Mouse (Mus musculus) retina, postnatal 7 days (tissue): ENCODE measurements around the gene Aar2.

Experiments
- DNase-seq: peaks from one replicate; pipeline ENCODE4 v3.0.0-alpha.2; 2012; ENCODE audit warnings: low read depth, low spot score

Gene Aar2

GRCm38 (mm10) chr2:156566512-156566911 lies 19.1 kb downstream of the Aar2 start:
- no peak for DNase-seq

GRCm38 (mm10) chr2:156568647-156569046 lies 21.3 kb downstream of the Aar2 start:
- no peak for DNase-seq

GRCm38 (mm10) chr2:156569261-156569660 lies 21.9 kb downstream of the Aar2 start:
- no peak for DNase-seq

GRCm38 (mm10) chr2:156571521-156571920 lies 24.1 kb downstream of the Aar2 start:
- no peak for DNase-seq

GRCm38 (mm10) chr2:156576850-156577587 lies 29.6 kb downstream of the Aar2 start:
- DNase-seq, result no peak

GRCm38 (mm10) chr2:156580507-156580906 lies 33.1 kb downstream of the Aar2 start:
- no peak for DNase-seq

- no peak for DNase-seq
Measured at GRCm38 (mm10) chr2:156581244-156581643, 33.9 kb downstream of the Aar2 start.

- DNase-seq, result no peak
Measured at GRCm38 (mm10) chr2:156582887-156583286, 35.5 kb downstream of the Aar2 start.

DNA sequence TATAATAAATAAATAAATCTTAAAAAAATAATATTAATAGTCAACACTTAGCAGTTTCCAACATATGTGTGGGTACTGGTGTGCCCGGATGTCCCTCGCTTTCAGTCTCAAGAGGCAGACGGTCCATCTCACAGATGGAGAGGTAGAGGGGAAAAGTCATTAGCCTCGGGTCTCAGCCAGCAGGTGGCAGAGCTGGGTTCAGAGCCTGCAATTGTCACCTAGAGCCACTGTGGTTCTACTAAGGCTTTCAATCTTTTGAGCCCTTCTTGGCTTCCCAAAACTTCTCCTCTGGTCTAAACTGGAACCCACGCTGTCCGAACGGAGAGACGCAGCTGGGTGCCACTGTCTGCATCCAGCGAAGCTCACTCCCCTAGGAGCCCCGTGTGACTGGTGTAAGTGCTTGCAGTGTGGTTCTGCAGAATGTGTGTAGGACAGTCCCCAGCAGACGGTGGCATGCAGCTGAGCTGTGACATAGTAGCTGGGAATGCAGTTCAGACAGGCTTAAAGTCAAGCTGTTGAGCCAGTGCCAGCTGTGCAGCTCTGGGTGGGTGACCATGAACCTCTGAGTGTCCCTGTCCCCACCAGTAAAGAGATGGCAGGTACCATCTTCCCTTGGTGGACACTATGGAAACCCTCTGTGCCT lies 36.9 kb downstream of the Aar2 start:
- no peak for DNase-seq

DNA sequence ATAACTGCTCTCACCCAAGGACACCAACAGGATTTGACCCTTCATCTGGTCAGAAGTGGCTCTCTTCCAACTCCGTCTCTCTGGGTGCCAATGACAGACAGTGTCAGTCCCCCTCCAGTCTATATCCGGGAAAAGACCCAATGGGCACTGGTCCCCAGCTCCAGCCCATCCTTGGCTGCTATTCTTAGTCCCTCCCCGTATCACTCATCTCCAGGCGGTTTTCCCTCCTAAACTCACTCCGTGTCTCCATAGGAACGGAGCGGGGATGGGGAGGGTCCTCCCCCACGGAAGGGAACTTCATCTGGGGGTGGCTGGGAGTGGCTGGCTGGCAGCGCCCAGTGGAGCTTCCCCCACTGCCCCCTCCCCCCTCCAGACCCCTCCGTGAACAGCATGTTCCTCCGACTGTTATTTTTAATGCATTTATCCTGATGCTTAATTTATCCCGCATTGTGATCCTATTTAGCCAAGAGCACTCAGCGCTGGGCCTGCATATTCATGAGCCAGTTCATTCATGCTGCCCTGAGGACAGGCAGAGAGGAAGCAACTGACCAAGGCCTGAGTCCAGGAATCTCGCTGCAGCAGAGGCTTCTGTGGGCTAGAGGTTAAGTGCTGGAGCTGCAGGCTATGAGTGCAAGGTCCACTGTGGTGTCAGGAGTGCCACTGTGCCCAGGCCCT lies 37.5 kb downstream of the Aar2 start:
- DNase-seq, result no peak

DNA sequence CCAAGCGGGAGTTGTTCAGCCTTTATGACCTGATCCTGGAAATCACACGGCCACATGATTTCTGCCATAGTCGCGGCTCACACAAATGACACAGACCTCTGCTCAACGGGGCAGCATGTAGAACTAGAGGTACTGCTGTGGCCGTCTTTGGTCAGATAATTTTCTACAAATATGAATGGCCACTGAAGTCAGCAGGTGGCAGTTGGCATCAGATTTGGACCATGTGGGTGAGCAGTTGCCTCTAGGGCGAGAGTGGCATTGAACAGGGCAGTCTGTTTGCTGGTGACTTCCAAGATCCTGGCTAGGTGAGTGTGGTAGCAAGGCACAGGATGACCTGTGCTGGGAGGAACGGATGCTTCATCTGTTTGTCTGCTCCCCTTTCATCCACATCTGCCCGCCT lies 42.1 kb downstream of the Aar2 start:
- no peak for DNase-seq

- DNase-seq, result no peak
Measured at GRCm38 (mm10) chr2:156594987-156595490, 47.7 kb downstream of the Aar2 start.

- DNase-seq, result no peak
Measured at GRCm38 (mm10) chr2:156602581-156602980, 55.2 kb downstream of the Aar2 start.

DNA sequence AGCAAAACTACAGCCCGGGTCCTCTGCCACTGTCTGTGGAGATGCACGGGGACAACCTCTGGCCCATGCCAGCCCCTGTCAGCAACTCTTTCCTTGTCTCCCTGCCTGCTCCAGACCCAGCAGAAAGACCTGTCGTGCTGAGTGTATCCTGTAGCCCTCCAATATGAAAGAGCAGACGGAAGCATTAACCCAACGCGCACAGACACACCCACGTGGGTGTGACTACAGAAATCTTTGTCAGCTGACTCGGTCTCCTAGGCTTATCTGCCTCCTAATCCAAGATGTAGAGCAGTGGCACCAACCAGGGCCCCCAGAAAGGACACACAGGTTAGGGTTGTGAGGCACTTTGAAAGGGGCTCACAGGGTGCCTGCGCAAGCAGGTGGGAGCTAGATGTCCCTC lies 56.3 kb downstream of the Aar2 start:
- no peak for DNase-seq

DNA sequence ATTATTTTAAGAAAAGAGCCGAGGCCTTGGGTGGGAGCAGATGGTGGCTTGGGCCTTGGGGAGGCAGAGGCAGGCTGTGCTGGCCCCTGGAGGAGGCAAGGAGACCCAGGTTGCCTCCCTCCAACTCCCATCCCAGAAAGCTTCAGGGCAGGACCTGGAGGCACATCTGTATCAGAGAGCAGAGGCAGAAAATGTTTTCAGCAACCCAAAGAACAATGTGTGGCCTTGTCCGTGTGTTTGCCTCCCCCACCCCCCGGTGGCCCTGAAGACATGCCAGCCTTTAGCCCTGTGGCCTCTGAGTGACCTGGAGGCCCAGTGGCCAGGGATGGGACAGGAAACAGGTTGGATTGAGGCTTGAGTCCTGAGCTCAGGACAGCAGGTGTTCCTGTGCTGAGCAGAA lies 57.8 kb downstream of the Aar2 start:
- no peak for DNase-seq

GRCm38 (mm10) chr2:156605971-156606370 lies 58.6 kb downstream of the Aar2 start:
- DNase-seq, result no peak

GRCm38 (mm10) chr2:156613081-156613540 lies 65.7 kb downstream of the Aar2 start:
- peak; percentile 24 for DNase-seq

GRCm38 (mm10) chr2:156613541-156614257 lies 66.3 kb downstream of the Aar2 start, which contains the start of gene Dlgap4:
TSS of gene Dlgap4 (plus strand) at chr2:156613705.
- peak; percentile 46 for DNase-seq

- no peak for DNase-seq
Measured at GRCm38 (mm10) chr2:156614258-156614556, 66.8 kb downstream of the Aar2 start.

DNA sequence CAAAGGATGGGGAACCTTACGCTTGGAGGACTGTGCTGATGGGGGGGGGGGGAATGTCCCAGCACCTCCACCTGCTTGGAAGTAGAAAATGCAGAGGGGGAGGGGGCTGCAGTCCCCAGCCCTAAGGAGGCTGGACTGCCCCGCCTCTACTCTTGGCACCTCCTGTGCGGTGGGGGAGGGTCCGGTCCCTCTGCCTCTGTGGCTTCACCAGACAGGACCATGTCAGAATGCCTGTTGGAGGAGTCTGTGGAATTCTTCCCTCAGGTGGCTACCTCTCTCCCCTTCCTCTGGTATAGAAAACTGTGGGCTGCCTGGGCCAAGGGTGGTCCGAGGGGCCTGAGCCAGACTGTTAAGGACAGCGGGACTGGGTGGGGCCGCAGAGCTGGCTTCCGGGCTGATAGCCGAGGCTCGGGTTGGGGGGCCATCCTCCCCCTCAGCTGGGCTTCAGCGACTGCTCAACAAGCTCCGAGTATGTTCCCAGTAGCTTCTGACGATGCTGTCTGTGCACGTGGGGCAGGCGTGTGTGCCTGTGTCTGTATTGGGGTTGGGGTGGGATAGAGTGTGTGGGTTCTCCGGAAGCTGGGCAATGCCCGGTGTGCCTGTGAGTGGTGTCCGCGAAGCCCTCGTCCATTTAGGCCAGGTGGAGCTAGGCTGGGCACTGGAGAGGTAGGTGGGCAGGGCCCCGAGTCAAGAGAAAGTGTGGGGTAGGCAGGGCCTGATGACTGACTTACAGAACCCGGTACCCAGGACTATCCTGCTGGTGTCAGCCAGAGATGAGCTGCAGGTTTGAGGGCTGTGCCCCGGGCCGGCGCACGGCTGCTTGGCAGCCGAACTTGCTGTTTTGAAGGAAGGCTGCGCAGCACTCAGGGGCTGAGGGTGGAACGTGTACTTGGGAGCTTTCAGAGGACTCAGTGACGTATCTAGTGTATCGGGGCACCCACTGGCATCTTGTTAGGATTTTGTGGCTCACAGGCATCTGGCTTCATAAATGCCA lies 67.6 kb downstream of the Aar2 start:
- no peak for DNase-seq

DNA sequence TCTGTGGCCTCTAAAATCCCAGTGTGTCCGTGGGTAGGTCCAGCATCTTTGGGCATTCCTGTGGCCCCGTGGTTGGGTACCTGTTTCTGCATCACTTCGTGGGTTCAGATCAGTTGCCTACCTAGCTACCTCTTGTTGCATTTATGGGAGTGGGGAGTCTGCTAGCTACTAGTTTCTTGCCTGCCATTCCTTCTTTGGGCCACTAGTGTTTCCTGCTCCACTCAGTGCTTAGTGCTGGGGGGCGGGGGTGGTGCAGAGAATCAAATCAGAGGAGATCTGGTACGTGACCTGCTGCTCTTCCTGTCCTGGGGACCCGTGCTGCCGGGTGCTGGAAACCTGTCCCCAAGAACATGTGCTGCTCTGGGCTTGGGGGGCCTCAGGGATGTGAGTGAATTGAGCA lies 69.1 kb downstream of the Aar2 start:
- no peak for DNase-seq
